Mouse (Mus musculus): ENCODE results near the gene Caln1.

Gene Caln1

GRCm38 (mm10) chr5:130394386-130394785 is 25.1 kb downstream of the Caln1 start:
- DNase-seq (ENCODE audit: low spot score in 2 of 2) = no peak

DNA sequence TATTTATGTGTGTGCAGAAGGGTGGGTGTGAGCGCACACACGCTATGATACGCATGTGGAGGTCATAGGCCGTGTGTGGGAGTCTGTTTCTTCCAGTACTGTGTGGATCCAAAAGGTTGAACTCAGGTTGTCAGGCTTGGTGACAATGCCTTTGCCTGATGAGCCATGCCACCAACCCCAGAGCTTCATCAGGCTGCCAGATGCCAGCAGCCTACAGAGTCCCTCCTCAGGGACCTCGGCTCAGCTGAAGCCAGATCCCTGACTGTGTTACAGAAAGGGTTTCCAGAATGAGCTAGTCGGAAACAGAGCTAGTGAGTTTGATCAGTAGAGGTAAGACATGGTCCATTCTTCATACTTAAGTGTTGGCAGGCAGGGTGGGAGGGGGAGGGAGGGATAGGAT is 25.9 kb downstream of the Caln1 start:
- DNase-seq (ENCODE audit: low spot score in 2 of 2) = no peak

GRCm38 (mm10) chr5:130400136-130400917 is 31.1 kb downstream of the Caln1 start:
- no peak for DNase-seq (ENCODE audit: low spot score in 2 of 2)

- DNase-seq (ENCODE audit: low spot score in 2 of 2) = peak; percentile 51 to 59
Observed at GRCm38 (mm10) chr5:130405201-130405600, 35.9 kb downstream of the Caln1 start.

- DNase-seq (ENCODE audit: low spot score in 2 of 2) = no peak
Observed at GRCm38 (mm10) chr5:130409706-130410105, 40.5 kb downstream of the Caln1 start.

GRCm38 (mm10) chr5:130411516-130411915 is 42.3 kb downstream of the Caln1 start:
- peak; percentile 34 to 39 for DNase-seq (ENCODE audit: low spot score in 2 of 2)

GRCm38 (mm10) chr5:130447438-130447837 is 78.2 kb downstream of the Caln1 start:
- peak in 1 of 2 experiments; percentile 34 for DNase-seq (ENCODE audit: low spot score in 2 of 2)

DNA sequence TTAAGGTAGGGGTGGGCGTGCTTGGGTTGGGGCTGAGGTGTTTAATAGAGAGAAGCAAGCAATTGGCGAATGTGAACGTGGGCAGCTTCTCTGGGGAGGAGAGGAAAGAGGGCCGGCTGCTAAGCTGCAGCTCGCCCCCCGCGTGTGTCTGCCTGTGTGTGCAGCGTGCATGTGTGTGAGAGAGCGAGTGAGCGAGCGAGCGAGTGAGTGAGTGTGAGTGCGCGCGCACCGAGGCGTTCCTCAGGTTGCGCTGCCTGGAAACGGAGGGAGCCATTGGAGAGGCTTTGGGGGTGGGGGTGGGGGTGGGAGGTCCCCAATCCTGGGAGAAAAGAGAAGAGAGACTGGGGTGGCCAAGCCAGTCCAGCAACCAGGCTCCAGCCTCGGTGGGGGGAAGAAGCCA is 79.2 kb downstream of the Caln1 start:
- DNase-seq (ENCODE audit: low spot score in 2 of 2) = peak; percentile 88 to 89

DNA sequence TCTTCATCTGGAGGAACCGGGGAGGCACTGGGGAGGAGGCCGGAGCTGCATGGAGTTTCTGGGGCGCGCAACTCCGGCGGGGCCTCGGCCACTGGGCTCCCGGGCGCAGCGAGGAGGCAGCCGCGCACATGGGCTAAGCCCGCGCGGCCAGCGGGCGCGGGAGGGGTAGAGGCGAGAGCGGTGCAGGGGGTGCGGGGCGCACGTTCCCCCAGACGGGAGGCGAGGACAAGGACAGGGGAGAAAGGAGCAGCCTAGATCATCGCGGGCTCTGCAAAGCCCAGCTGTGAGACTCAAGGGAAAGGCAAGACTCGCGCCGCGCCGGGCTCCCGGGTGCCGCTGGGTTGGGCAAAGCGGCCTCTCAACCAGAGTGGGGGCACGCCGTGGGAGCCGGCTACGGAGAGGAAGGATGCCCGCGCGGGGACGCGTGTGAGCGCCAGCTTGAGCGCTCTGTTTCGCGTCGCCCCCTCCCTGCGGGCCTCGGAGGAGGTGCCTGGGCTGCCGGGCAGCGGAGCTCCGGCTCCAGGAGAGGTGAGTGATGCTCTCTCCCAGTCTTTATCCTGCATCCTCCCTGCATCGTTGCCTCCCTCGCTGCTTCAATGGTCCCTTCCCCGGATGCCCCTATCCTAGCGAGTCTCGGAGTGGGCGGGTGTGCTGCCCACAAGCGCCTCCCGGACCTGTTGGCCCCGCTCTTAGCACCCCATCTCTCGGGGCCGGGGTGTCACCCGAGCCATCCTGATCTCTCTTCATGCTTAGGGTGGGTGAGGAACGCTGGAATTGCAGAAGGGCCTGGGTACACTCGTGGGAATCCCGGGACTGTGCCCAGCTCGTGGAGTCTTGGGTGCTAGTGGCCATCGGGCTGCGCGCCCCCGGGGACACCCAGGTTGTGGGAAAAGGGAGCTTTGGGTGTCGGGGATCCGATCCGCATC is 79.9 kb downstream of the Caln1 start:
- DNase-seq (ENCODE audit: low spot score in 2 of 2) = peak; percentile 77 to 80

DNA sequence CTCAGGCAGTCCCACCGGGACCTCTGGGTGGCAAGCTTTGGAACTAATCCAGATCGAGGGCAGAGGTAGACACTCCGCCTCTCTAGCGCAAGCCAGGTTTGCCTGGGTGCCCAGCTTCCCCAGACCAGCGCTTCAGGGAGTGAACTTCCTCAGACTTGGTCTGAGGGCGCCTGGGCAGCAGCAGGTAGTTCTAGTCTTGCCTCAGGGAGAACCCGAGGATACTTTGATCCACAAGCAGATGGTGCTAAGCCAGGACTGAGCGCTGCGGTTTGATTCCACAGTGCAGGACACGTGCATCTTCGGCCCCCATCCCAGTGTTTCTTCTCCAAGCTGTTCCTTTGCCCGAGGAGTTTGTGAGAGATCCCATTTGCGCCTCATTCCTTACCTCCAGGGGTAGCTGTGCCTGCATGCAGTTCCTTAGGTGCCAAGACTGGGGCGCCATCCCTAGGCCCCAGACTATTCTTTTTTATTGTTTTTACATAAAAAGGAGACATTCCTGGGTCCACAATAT is 80.8 kb downstream of the Caln1 start:
- peak; percentile 65 to 74 for DNase-seq (ENCODE audit: low spot score in 2 of 2)

GRCm38 (mm10) chr5:130458076-130458475 is 88.8 kb downstream of the Caln1 start:
- peak; percentile 31 to 47 for DNase-seq (ENCODE audit: low spot score in 2 of 2)

- no peak for DNase-seq (ENCODE audit: low spot score in 2 of 2)
Observed at GRCm38 (mm10) chr5:130472209-130472608, 103.0 kb downstream of the Caln1 start.

DNA sequence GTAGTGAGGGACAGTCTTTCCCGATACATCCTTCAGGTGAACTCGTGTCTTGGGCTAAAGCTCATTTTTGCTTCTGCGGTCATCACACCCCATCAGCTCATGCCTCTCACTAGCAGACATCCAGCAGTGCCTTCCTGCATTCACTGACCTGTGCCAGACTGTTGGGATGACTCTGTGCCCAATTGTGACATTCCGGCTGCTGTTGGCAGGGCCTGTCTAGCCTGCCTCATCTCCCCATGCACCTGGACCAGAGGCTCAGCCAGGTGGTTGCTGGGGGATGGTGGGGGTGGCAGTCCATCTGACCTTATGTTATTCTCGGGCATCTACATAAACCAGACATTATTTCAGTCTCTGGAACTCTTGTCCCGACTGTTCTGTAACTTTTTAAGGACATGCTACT is 105.6 kb downstream of the Caln1 start:
- DNase-seq (ENCODE audit: low spot score in 2 of 2) = no peak

DNA sequence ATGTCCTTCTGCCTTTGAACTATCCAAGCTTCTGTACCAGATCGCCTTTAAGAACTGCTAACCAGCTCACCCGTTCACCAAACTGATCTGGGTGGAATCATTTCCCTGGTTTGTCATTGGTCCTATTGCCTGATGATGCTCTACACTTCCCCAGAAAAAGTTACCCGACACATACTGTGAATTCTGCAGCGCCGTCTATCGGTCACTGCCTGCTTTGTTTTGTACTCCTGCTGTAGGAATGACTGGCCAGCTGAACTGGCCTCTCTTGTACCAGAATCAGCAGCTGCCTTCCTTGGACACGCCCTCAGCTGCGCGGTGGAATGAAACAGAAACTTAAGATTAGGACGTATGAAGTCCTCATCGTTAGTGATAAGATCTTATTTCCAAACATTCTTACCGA is 107.5 kb downstream of the Caln1 start:
- DNase-seq (ENCODE audit: low spot score in 2 of 2) = no peak

DNA sequence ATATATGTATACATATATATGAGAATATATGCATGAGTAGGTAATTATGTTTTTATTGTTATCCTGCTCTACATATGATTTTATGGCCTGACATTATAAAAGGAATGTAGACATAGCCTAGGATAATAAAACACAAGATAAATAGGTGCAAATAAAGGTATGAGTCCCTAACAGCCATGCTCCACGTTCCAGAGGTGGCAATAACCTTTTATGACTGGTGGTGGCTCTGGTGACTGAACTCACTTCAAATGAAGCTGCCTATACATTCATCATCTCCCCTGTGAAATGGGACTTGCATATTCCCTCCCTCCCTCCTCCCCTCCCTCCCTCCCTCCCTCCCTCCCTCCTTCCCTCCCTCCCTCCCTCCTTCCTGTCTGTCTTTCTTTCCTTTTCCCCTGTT is 111.0 kb downstream of the Caln1 start:
- DNase-seq (ENCODE audit: low spot score in 2 of 2) = no peak

- DNase-seq (ENCODE audit: low spot score in 2 of 2) = no peak
Observed at GRCm38 (mm10) chr5:130491471-130491870, 122.2 kb downstream of the Caln1 start.

GRCm38 (mm10) chr5:130492305-130492704 is 123.0 kb downstream of the Caln1 start:
- DNase-seq (ENCODE audit: low spot score in 2 of 2) = no peak

DNA sequence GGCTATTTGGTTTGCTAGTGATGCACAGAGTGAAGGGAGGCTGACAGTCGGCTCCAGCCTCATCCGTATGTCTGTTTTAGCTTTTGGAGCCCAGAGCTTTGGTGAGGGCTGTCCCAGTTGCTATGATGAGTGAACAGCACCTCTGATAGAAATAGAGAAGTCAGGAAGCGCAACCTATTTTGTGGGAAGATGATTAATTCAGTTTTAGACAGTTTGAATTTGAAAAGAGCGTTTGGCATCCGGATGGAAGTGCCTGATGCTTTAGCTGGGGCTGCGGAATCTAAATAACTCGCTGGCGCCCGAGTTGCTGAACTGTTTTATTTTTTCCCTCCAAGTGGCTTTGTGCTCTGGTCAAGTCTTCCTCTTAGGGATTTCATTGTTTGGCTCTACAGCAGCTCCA is 133.3 kb downstream of the Caln1 start:
- peak in 1 of 2 experiments; percentile 40 for DNase-seq (ENCODE audit: low spot score in 2 of 2)

GRCm38 (mm10) chr5:130504891-130505290 is 135.6 kb downstream of the Caln1 start:
- DNase-seq (ENCODE audit: low spot score in 2 of 2) = no peak

DNA sequence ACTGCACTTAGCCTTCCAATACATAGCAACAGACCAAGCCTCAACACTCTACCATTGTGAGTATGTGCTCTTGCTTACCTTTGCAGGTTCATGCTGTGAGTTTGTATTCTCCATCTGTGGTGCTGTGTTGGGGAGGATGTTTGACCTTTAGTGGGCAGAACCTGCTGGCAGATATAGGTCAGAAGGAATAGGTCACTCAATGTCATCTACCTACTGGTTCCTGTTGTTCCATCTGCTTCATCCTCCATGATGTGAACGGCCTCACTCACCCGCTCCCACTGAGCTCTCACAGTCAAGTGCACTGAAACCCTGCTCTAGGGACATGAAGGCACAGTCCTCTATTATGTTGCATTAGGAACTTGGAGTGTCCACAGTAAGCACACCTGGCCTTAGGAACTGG is 141.3 kb downstream of the Caln1 start:
- no peak for DNase-seq (ENCODE audit: low spot score in 2 of 2)

- no peak for DNase-seq (ENCODE audit: low spot score in 2 of 2)
Observed at GRCm38 (mm10) chr5:130515395-130515794, 146.1 kb downstream of the Caln1 start.

DNA sequence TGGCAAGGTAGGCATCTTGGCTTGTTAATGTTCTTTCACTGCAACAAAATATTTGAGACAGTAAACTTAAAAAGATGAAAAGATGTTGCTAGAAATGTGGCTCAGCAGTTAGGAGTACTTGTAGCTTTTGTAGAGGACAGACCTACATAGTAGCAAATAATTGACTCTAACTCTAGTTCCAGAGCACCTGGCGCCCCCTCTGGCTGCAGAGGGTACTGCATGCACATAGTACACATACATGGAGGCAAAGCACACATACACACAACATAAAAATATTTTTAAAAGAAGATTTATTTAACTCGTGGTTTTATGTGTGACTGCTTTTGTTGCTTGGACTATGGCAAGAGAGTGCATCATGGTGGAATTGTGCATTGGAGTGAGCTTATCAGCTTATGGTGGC is 151.3 kb downstream of the Caln1 start:
- DNase-seq (ENCODE audit: low spot score in 2 of 2) = no peak

- DNase-seq (ENCODE audit: low spot score in 2 of 2) = no peak
Observed at GRCm38 (mm10) chr5:130527416-130527815, 158.2 kb downstream of the Caln1 start.

All from right cerebral cortex, postnatal 10 days (tissue).